Mouse (Mus musculus): ENCODE measurements at regions not wholly inside any gene's neighbourhood (a gene's known extent, or its start where the extent isn't known, plus 50 kb on each side); places are given as distances from the start of the nearest gene placed in this dataset.

DNA sequence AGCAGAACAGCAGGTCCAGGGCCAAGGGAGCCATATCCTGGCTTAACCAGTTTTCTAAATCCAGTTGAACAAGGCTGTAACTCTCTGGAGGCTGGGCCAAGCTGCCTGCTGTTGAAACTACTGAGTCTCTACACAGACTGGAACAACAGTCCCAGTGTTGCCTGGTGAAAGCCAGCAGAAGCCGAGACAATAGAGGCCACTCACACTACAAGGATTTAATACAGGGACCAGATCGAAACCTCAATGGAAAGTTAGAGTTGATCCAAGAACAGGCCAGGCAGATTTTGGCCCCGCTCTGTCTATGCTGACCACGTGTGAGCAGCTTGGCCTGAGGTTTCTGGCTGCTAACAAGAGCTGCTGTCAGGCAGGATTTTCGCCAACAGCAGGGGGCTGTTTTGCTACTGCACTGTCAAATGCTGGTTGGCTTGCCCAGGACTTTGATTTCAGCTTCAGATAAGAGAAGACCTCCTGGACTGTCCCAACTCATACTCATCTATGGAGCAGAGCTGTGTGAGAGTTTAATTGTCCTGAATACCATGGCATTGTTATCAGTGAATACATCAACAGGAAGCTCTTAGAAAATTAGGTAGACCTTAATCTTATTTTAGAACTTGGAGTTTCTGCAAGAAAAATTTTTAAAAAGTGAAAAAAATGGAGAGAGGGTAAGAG is 95.7 kb upstream of the Pdzrn3 start:
- DNase-seq = peak; percentile 84

DNA sequence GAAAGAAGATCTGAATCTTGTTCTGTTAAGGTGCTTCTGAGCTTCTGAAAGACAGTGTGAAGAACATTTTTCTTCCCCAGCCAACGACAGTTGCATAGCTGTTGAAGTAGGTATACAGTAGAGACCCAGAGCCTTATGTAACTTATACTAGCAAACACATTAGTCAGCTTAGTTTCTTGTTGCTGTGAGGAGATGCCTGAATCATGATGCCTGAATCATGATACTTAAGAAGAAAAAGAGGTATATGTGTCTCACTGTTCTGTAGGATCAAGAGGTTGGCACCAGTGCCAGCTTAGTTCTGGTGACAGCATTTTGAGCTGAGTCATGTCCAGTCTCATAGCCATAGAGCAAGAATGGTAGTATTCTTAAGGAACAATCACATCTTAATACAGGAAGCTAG is 87.2 kb upstream of the Pdzrn3 start:
- DNase-seq = no peak

DNA sequence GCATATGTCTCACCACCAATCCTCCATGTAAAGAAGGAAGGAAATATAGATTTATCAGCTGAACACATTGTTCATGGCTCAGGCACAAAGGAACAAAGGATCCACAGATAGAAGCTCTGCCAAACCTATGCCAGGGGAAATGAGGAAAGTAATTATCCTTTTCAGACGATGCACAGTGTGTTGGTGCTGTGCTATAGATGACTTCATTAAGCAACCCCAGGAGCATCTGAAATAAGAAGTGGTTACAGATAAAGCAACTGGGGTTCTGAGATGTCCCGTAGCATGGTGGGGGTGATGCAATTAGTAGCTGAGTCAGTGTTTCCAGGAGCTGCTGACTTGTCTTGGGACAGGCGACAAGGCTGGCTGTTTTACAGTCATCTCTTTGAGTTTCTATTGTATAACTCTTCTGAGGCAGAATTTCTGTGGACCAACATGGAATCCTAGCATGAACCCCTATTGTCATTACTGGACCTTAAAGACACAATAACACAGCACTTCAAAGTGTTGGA is 86.2 kb upstream of the Pdzrn3 start:
- DNase-seq = no peak

DNA sequence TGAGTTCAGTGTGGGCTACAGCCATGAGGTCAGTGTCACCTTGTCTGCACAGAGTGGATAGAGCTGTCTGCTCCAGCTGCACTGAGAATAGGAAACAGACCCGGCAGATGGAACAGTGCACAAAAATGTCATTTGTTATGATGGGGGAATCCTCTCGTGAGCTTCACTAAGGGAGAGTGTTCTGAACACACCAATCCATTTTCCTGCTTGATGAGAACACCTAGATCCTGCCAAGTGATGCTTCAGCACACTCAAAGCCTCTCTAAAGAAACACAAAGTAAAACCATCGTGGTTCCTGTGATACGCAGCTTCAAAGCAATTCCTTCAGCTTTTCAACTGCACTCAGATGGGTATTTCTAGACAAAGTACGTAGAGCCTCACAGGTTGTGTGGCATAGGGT is 69.0 kb upstream of the Pdzrn3 start:
- peak; percentile 10 for DNase-seq

DNA sequence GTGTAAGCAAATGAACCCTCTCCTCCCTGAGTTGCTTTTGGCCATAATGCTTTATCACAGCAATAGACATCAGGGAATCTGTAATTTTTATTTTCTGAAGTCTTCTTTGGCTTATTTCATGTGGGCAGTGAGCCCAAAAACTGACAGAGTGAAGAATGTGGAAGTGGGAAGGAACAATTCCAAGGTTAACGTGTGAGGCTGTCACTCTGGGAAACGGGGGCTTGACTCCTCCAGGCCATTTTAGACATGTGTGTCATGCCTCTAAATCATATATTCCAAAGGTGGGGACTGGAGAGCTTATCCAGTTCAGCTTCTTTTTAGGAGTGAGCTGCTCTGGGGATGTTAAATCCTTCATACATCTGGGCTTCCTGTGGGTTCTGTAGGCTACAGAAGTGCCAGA is 68.6 kb upstream of the Pdzrn3 start:
- no peak for DNase-seq

DNA sequence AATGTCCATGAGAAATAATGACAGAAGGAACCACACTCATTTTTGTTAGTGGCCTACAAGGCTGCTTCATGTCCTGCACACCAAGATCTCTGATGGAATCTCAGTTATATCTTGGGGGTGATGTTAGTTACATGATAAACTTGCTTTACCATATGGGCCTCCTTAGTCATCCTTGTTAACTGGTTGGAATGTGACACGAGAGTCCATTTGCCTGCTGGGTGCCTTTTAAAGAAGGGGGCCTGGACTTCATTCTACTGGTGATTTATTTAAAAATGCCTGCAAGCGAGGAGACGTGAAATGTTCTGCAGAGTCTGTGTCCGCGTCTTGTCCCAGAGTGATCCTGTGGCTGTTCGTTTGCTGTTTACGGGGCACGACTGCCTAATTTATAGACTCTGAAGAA is 55.1 kb upstream of the Pdzrn3 start:
- no peak for DNase-seq

DNA sequence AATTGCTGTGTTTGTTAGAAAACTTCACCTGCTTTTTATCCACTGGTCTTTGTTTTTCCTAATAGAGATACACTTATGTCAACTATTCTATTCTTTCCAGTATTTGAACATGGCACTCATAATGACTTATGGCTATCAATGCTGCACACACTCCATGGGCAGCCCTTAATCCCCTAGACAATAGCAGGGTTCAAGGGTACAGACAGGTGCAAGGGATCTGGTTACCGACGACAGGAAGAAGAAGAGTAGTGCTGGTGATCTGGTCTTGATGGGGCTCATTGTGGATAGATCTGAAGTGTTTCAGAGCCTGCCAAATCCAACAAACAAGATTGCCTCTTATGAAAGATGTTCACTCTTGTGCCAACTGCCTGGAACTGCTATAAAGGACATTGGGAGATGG is 51.9 kb upstream of the Pdzrn3 start:
- no peak for DNase-seq

All from layer of hippocampus, adult 9-11 months (tissue).